Mouse (Mus musculus) intestine, postnatal 0 days (tissue): ENCODE measurements around the gene 3110009E18Rik. TPM values are rescaled to one million over a fixed set of nuclear protein-coding genes. Genes with fewer than 3 reads are reported as not detected.

Source experiments
- ATAC-seq: fragments of 200-750 bp; cut with Nextera tagmentation; 2 replicates; pipeline ENCODE4 v1.8.0; 2017; ENCODE audit warnings: mild to moderate bottlenecking, moderate TSS enrichment, moderate library complexity
- H3K27ac ChIP-seq: fragments of 300-500 bp; sonication (generic); 2 replicates; pipeline ENCODE4 v1.5.1; 2014; ENCODE audit warnings: mild to moderate bottlenecking, low read depth, low read length, moderate library complexity
- H3K27me3 ChIP-seq: fragments of 300-500 bp; sonication (generic); replicated peaks from 2 replicates; pipeline ENCODE4 v1.6.1; 2014; ENCODE audit warnings: low read length, mixed read lengths; ENCODE audit not compliant: control insufficient read depth, insufficient read depth
- H3K36me3 ChIP-seq: fragments of 300-500 bp; sonication (generic); 2 replicates; pipeline ENCODE4 v1.6.1; 2014; ENCODE audit warnings: mild to moderate bottlenecking, moderate library complexity; ENCODE audit not compliant: control insufficient read depth, insufficient read depth
- H3K4me1 ChIP-seq: fragments of 300-500 bp; sonication (generic); replicated peaks from 2 replicates; pipeline ENCODE4 v1.6.1; 2014; ENCODE audit warnings: antibody characterized with exemption, low read length, mixed read lengths; ENCODE audit not compliant: control insufficient read depth, insufficient read depth
- H3K4me2 ChIP-seq: fragments of 300-500 bp; sonication (generic); replicated peaks from 2 replicates; pipeline ENCODE4 v1.6.1; 2014; ENCODE audit warnings: low read depth, mild to moderate bottlenecking, moderate library complexity
- H3K4me3 ChIP-seq: fragments of 300-500 bp; sonication (generic); 2 replicates; pipeline ENCODE4 v1.5.1; 2014; ENCODE audit warnings: low read depth, low read length
- H3K9ac ChIP-seq: fragments of 300-500 bp; sonication (generic); 2 replicates; pipeline ENCODE4 v1.6.1; 2014; ENCODE audit warnings: mild to moderate bottlenecking, low read depth, low read length
- H3K9me3 ChIP-seq: fragments of 300-500 bp; sonication (generic); 2 replicates; pipeline ENCODE4 v1.6.1; 2016; ENCODE audit warnings: mixed run types; ENCODE audit not compliant: control insufficient read depth
- CTCF ChIP-seq: sonication (generic); IDR thresholded peaks from 2 replicates; pipeline ENCODE4 v1.5.1; 2016; ENCODE audit warnings: low read depth, mild to moderate bottlenecking, control low read depth, antibody characterized with exemption, moderate library complexity
- WGBS: fragments of 180-500 bp; shearing (Covaris S2); extraction: QIAGEN DNeasy Blood & Tissue Kit; methylation state at CpG from one replicate; pipeline ENCODE4 v1.1.7; 2014; 5-methylcytosine and 5-hydroxymethylcytosine counted together
- polyA plus RNA-seq: library from polyadenylated mRNA; unstranded; fragments of >200 nt; fragmentation: Nextera tagmentation; extraction: Ambion mirVana; gene quantifications from 2 replicates; pipeline ENCODE4 v1.2.1, GENCODE M21; 2015

Gene 3110009E18Rik
- polyA plus RNA-seq, 1 experiment from 2014 or later, result 8.7 TPM

DNA sequence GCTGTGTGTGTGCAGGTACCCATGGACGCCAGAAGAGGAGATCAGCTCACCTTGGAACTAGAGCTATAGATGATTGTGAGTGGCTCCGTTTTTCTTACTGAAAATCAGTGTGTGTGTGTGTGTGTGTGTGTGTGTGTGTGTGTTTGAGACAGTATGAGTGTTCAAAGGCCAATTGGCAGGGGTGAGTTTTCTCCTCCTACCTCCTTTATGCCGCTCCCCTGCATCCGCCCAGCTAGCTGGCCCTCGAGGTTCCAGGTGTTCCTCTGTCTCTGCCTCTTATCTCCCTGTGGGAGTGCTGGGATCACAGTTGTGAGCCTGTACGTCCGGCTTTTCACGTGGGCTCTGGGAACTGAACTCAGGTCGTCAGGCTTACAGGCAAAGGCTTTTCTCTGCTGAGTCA, 5.3 kb downstream of the 3110009E18Rik start:
- H3K4me1 ChIP-seq, result 0 out of 2 replicates have a peak, but pooled peaks cover 12% of the 10 kb centered on the region
- peak; percentile 19; the same call in 1 of the 2 replicates for TF ChIP-seq CTCF
- H3K27ac ChIP-seq, result no peak overlapping the region
- H3K36me3 ChIP-seq, result no peaks in the 10 kb centered on the region
- WGBS, result 36% methylated on average over 9 of the region's 9 CpGs
- H3K4me2 ChIP-seq, result no peak overlapping the region
- peak; percentile 72 for ATAC-seq
- no peaks in the 10 kb centered on the region for H3K9me3 ChIP-seq
- H3K9ac ChIP-seq, result no peak overlapping the region
- no peaks in the 10 kb centered on the region for H3K27me3 ChIP-seq
- H3K4me3 ChIP-seq, result no peak overlapping the region

GRCm38 (mm10) chr1:120132376-120132775, 11.4 kb downstream of the 3110009E18Rik start:
- no peaks in the 10 kb centered on the region for H3K27me3 ChIP-seq
- no peaks in the 10 kb centered on the region for H3K36me3 ChIP-seq
- WGBS, result 96% methylated on average over 1 of the region's 1 CpGs
- H3K9me3 ChIP-seq, result no peaks in the 10 kb centered on the region
- H3K9ac ChIP-seq, result no peak overlapping the region
- no peak overlapping the region for H3K27ac ChIP-seq
- ATAC-seq, result no peak
- no peak overlapping the region for H3K4me2 ChIP-seq
- no peaks in the 10 kb centered on the region for H3K4me1 ChIP-seq
- TF ChIP-seq CTCF, result no peak
- no peak overlapping the region for H3K4me3 ChIP-seq

GRCm38 (mm10) chr1:120135934-120136786, 15.2 kb downstream of the 3110009E18Rik start:
- 48% methylated on average over 7 of the region's 7 CpGs for WGBS
- no peak overlapping the region for H3K4me3 ChIP-seq
- H3K4me2 ChIP-seq, result no peak overlapping the region
- TF ChIP-seq CTCF, result no peak
- no peaks in the 10 kb centered on the region for H3K27me3 ChIP-seq
- ATAC-seq, result peak; percentile 87
- peak overlapping the region; percentile 60; the same call in 1 of the 2 replicates for H3K27ac ChIP-seq
- H3K36me3 ChIP-seq, result no peaks in the 10 kb centered on the region
- no peaks in the 10 kb centered on the region for H3K4me1 ChIP-seq
- H3K9me3 ChIP-seq, result no peaks in the 10 kb centered on the region
- H3K9ac ChIP-seq, result no peak overlapping the region

- H3K4me2 ChIP-seq, result no peak overlapping the region
- H3K4me3 ChIP-seq, result no peak overlapping the region
- TF ChIP-seq CTCF, result no peak
- H3K9me3 ChIP-seq, result no peaks in the 10 kb centered on the region
- no peak overlapping the region for H3K27ac ChIP-seq
- no peaks in the 10 kb centered on the region for H3K4me1 ChIP-seq
- H3K9ac ChIP-seq, result no peak overlapping the region
- 58% methylated on average over 7 of the region's 7 CpGs for WGBS
- no peaks in the 10 kb centered on the region for H3K27me3 ChIP-seq
- no peaks in the 10 kb centered on the region for H3K36me3 ChIP-seq
- ATAC-seq, result no peak
Observed at GRCm38 (mm10) chr1:120138923-120139540, 18.0 kb downstream of the 3110009E18Rik start.

DNA sequence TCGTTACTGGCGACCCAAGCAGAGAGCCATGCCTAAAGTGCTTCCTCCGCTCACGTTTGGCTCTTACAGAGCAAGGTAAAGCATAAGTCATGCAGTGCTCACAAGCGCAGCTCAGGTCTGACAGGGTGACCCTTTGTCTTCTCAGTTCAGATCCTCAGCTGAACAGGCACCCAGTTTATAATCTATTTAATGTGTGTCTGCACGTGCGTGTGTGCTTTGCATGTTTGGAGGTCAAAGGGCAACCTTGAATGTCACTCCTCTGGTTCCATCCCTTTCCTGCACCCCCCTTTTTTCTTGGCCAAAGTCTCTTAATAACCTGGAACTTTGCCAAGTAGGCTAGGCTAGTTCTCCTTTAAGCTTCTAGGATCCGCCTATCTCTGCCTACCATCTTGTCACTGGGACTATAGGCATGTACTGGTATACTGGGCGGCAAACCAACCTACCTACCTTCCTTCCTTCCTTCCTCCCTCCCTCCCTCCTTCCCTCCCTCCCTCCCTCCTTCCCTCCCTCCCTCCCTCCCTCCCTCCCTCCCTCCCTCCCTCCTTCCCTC, 19.2 kb downstream of the 3110009E18Rik start:
- no peak for TF ChIP-seq CTCF
- WGBS, result 56% methylated on average over 9 of the region's 9 CpGs
- Histone ChIP-seq H3K4me2 (no peak overlapping the region), H3K27ac (0 out of 2 replicates have a peak overlapping the region, but pooled peaks have one; percentile 21), H3K4me3 (no peak overlapping the region), H3K4me1 (no peaks in the 10 kb centered on the region), H3K27me3 (no peaks in the 10 kb centered on the region), H3K9me3 (no peaks in the 10 kb centered on the region), H3K36me3 (no peaks in the 10 kb centered on the region), H3K9ac (no peak overlapping the region)
- ATAC-seq, result peak; percentile 67

DNA sequence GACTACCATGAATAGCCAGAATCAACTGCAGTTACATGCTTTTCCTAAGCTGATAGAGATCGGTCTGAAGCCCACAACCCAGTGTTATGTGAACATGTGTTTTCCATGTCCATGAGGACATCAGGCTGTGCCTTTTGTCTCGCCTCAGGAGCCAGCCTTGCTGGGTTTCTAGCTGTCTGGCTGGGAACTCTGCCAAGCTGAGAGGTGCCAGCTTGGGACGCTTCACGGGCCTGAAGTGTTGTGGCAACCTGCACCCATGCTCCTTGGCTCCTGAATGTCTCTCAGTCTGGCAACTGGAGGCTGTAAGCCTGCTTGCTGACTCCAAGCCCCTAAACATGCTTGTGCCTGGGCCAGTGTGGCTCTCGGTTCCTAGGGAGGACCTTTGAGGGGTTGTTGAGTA, 21.6 kb downstream of the 3110009E18Rik start:
- no peaks in the 10 kb centered on the region for H3K27me3 ChIP-seq
- H3K9me3 ChIP-seq, result no peaks in the 10 kb centered on the region
- TF ChIP-seq CTCF, result no peak
- no peak overlapping the region for H3K9ac ChIP-seq
- no peak overlapping the region for H3K4me3 ChIP-seq
- WGBS, result 84% methylated on average over 5 of the region's 5 CpGs
- H3K4me2 ChIP-seq, result no peak overlapping the region
- no peak for ATAC-seq
- H3K4me1 ChIP-seq, result no peaks in the 10 kb centered on the region
- no peak overlapping the region for H3K27ac ChIP-seq
- no peaks in the 10 kb centered on the region for H3K36me3 ChIP-seq
